Mouse (Mus musculus): ENCODE measurements around the gene Gbf1.

- TF ChIP-seq POLR2A (IDR thresholded peaks at IDR 0.05; ENCODE audit: low read depth, low read length) (no peak), CTCF (conservative IDR thresholded peaks at IDR 0.05; ENCODE audit: insufficient read depth, insufficient read length, low read depth, low read length) (no peak)
Measured at GRCm38 (mm10) chr19:46303251-46304215, 151.2 kb downstream of the Gbf1 start.

Measured in kidney, adult 2 months (tissue).